17 mouse cellular contexts compared by ENCODE assay signal in the genomic region with DNA sequence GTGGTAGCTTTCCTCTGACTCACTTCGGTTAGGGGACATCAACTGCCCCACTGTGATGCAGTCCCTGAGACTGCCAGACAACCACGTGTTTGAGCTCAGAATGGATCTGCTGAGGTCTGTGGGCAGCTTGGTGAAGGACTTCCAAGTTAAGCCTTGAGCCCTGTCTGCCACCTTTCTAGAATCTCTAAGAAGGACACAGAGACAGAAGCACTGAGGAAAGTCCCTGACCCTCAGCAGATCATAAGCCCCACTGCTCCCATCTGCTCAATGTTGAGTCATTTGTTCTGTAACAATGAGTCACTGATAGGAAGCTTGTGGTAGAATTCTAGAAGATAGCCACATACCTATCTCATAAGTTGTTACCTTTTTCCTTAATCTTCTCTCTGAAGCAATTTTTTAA.
DNase-seq lines count a peak whose midpoint lies in the region.
"Had no signal": no experiment of that assay in that cellular context is flagged by ENCODE, and none has a peak within 500 bp of the region (broad histone marks: within the 10 kb centered on the region; RNA-seq: fewer than 3 reads in every experiment).

No protein-coding gene starts in this region.

- peak; percentile 21 for DNase-seq in adrenal gland, adult 2 months
- DNase-seq in adrenal gland, postnatal 10 days, result no peak
- DNase-seq in heart, adult 11 months, result peak; percentile 60
- no peak for DNase-seq in heart, postnatal 10 days
- peak; percentile 29 for DNase-seq in right cerebral cortex, postnatal 25 days
- DNase-seq in right cerebral cortex, postnatal 36 days (ENCODE audit: low spot score in 2 of 2), result no peak
- peak; percentile 23 for DNase-seq in Muller cell, postnatal 12 days (ENCODE audit: inconsistent ontology term)
- no peak for DNase-seq in cerebellum, postnatal 10 days
- DNase-seq: adrenal gland, postnatal 14 days; B cell, adult 2 months; cerebellum, adult 18-20 months; cerebellum, adult 9-10 months; cerebellum, postnatal 25 days; gastrocnemius, adult 2 months; gastrocnemius, postnatal 14 days; heart, adult 2 months; kidney, adult 2 months had no signal

- intact Hi-C loops in heart, postnatal 10 days (cut with DNase I), result no loop called here

Comparison
In these comparisons a context has a peak if more than half of its experiments do, and no peak if none do; other contexts are left out.
1. DNase-seq: peak in adrenal gland, adult 2 months (single experiment), heart, adult 11 months (single experiment), right cerebral cortex, postnatal 25 days (single experiment) and Muller cell, postnatal 12 days (single experiment); none in adrenal gland, postnatal 10 days (single experiment), heart, postnatal 10 days (0 of 2), right cerebral cortex, postnatal 36 days (0 of 2) and cerebellum, postnatal 10 days (0 of 2).